Mouse (Mus musculus): ENCODE measurements around the gene Pex7. TPM values are rescaled to one million over a fixed set of nuclear protein-coding genes. Genes with fewer than 3 reads are reported as not detected.

Pex7 gene
- polyA plus RNA-seq, 1 experiment from 2014 or later, result 32.8 TPM

- Histone ChIP-seq H3K4me1 (ENCODE audit: control insufficient read depth, insufficient read depth, low read length) (no peaks in the 10 kb centered on the region), H3K4me3 (ENCODE audit: low read depth, low read length) (no peak overlapping the region), H3K9ac (ENCODE audit: low read depth, low read length) (no peak overlapping the region), H3K27me3 (ENCODE audit: control insufficient read depth, insufficient read depth, low read depth, low read length) (no peaks in the 10 kb centered on the region), H3K27ac (ENCODE audit: low read length) (no peak overlapping the region), H3K36me3 (ENCODE audit: control insufficient read depth, insufficient read depth, low read length) (no peaks in the 10 kb centered on the region), H3K9me3 (replicated peaks; ENCODE audit: control insufficient read depth, low read length, poor library complexity, severe bottlenecking) (no peaks in the 10 kb centered on the region), H3K4me2 (ENCODE audit: low read length) (no peak overlapping the region)
- no peak; the same call in 1 of the 2 replicates for ATAC-seq
- WGBS, result 55% methylated on average over 8 of the region's 8 CpGs
Observed at GRCm38 (mm10) chr10:19815371-19815770, 92.1 kb downstream of the Pex7 start.

DNA sequence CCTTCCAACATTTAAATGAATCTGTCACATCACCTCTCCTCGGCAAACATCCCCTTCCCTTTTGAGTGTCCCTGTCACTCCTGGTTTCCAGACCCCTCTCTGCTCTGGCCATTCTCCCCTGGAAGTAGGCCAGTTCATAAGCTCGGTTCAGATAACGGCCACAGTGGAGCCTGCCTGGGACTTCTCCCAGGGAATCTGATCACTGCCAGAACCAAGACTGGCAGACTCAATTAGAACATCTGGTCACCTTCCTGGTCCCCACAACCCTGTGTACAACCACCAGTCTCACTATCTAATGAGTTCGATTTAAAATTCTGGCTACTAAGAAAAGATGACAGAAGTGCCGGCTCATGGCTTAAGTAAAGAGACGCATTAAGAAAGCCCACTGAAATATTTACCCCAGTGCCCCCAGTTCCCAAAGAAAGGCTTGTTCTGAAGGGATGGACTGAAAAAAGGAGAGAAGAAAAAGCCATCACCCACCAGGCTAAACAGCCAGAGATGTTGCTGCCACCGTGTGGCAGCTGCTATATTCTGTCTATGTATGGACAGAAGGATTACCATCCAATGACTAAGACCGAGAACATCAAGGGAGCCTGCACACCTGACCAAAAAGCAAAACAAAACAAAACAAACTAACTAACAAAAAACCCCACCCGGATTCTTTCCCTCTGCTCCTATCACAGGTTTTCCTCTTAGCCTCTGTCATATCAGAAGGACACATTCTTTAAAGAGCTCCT lies 95.9 kb downstream of the Pex7 start:
- Histone ChIP-seq H3K27me3 (ENCODE audit: control insufficient read depth, insufficient read depth, low read depth, low read length) (no peaks in the 10 kb centered on the region), H3K4me3 (ENCODE audit: low read depth, low read length) (no peak overlapping the region), H3K4me2 (ENCODE audit: low read length) (no peak overlapping the region), H3K9ac (ENCODE audit: low read depth, low read length) (no peak overlapping the region), H3K4me1 (ENCODE audit: control insufficient read depth, insufficient read depth, low read length) (no peaks in the 10 kb centered on the region), H3K27ac (ENCODE audit: low read length) (no peak overlapping the region), H3K9me3 (replicated peaks; ENCODE audit: control insufficient read depth, low read length, poor library complexity, severe bottlenecking) (no peaks in the 10 kb centered on the region), H3K36me3 (ENCODE audit: control insufficient read depth, insufficient read depth, low read length) (no peaks in the 10 kb centered on the region)
- WGBS, result 55% methylated on average over 9 of the region's 9 CpGs
- ATAC-seq, result no peak

- H3K27ac ChIP-seq (ENCODE audit: low read length), result no peak overlapping the region
- H3K4me3 ChIP-seq (ENCODE audit: low read depth, low read length), result no peak overlapping the region
- no peaks in the 10 kb centered on the region for H3K9me3 ChIP-seq (replicated peaks; ENCODE audit: control insufficient read depth, low read length, poor library complexity, severe bottlenecking)
- H3K4me2 ChIP-seq (ENCODE audit: low read length), result no peak overlapping the region
- WGBS, result 93% methylated on average over 7 of the region's 7 CpGs
- H3K27me3 ChIP-seq (ENCODE audit: control insufficient read depth, insufficient read depth, low read depth, low read length), result no peaks in the 10 kb centered on the region
- no peaks in the 10 kb centered on the region for H3K36me3 ChIP-seq (ENCODE audit: control insufficient read depth, insufficient read depth, low read length)
- no peak overlapping the region for H3K9ac ChIP-seq (ENCODE audit: low read depth, low read length)
- H3K4me1 ChIP-seq (ENCODE audit: control insufficient read depth, insufficient read depth, low read length), result no peaks in the 10 kb centered on the region
- ATAC-seq, result no peak
Observed at GRCm38 (mm10) chr10:19804763-19805162, 102.7 kb downstream of the Pex7 start.

Other genes with a start within 250 kb of the Pex7 start
- 0.35 and 0.84 TPM in 2 replicates for gene Il20ra, start 195.1 kb downstream of the Pex7 start, polyA plus RNA-seq (2015; fragmentation: Nextera tagmentation; extraction: Ambion mirVana)
- gene Slc35d3, start 56.2 kb downstream of the Pex7 start, polyA plus RNA-seq (2015; fragmentation: Nextera tagmentation; extraction: Ambion mirVana), result 1.5 and 2.5 TPM in 2 replicates
- gene Map3k5, start 26.8 kb upstream of the Pex7 start, polyA plus RNA-seq (2015; fragmentation: Nextera tagmentation; extraction: Ambion mirVana), result 1.1 and 1.2 TPM in 2 replicates
- 8.5 and 10.3 TPM in 2 replicates for gene Map7, start 240.8 kb upstream of the Pex7 start, polyA plus RNA-seq (2015; fragmentation: Nextera tagmentation; extraction: Ambion mirVana)